Mouse (Mus musculus) lung, adult 2 months (tissue): ENCODE results near the gene Fam184b. TPM values are rescaled to one million over a fixed set of nuclear protein-coding genes. Genes with fewer than 3 reads are reported as not detected.

ENCODE experiments used
- DNase-seq: peaks from one replicate; pipeline ENCODE4 v3.0.0; 2022
- H3K4me1 ChIP-seq: fragments of 200-500 bp; 2 replicates; pipeline ENCODE4 v1.6.1; 2011; ENCODE audit warnings: low read length; ENCODE audit not compliant: control insufficient read depth, insufficient read depth
- H3K4me3 ChIP-seq: fragments of 200-500 bp; replicated peaks from 2 replicates; pipeline ENCODE3; 2011; ENCODE audit warnings: low read depth, mild to moderate bottlenecking, control low read depth, low read length; ENCODE audit errors: extremely low read depth
- CTCF ChIP-seq: fragments of 200-500 bp; IDR thresholded peaks from 2 replicates; pipeline ENCODE4 v1.5.1; 2011; ENCODE audit warnings: mild to moderate bottlenecking, low read length, control low read depth; ENCODE audit not compliant: insufficient read depth
- POLR2A ChIP-seq: fragments of 200-500 bp; IDR thresholded peaks from 2 replicates; pipeline ENCODE4 v1.6.1; 2011; ENCODE audit warnings: low read depth, mild to moderate bottlenecking, control low read depth, low read length, borderline replicate concordance; ENCODE audit errors: extremely low read depth
- WGBS: fragments of 180-500 bp; shearing (Covaris S2); methylation state at CpG from one replicate; pipeline ENCODE4 v1.1.7; 2018; 5-methylcytosine and 5-hydroxymethylcytosine counted together
- polyA plus RNA-seq: library from polyadenylated mRNA; depleted of rRNA; stranded (reverse); fragments of >200 nt; gene quantifications from 2 replicates; pipeline ENCODE4 v1.2.3, GENCODE M21; 2012; rRNA removed

The Fam184b gene
- polyA plus RNA-seq, 1 experiment, result 0.04 TPM

DNA sequence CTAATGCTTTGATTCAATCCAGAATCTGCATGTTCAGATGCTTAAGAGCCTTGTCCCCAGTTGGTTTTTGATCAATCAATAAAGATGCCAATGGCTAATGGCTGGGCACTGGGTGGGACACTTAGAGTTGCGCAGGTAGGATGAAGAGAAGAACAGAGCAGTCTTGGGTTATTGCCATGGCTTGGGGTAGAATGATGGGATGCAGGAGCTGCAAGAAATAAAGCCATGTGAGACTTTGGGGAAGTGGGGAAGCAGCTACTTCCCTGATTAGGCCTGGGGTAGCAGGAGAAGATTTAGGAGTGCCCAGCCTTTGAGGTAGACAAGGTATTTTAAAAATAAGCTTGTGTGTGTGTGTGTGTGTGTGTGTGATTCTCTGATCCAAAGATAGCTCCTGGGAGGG, 159.3 kb downstream of the Fam184b start:
- 90% methylated on average over 1 of the region's 1 CpGs for WGBS

More for the DNA sequence above, 159.3 kb downstream of the Fam184b start:
- H3K4me3 ChIP-seq, result no peak overlapping the region
- no peak for TF ChIP-seq CTCF
- TF ChIP-seq POLR2A, result no peak
- no peaks in the 10 kb centered on the region; the same call in 1 of the 2 replicates for H3K4me1 ChIP-seq
- DNase-seq, result no peak

Other genes with a start within 250 kb of the Fam184b start
- 54.9 and 57.6 TPM in 2 replicates for gene Qdpr, start 189.4 kb downstream of the Fam184b start, polyA plus RNA-seq
- not detected in 2 replicates for gene Clrn2, start 185.9 kb downstream of the Fam184b start, polyA plus RNA-seq
- gene Lap3, start 146.2 kb downstream of the Fam184b start, polyA plus RNA-seq, result 9.9 and 14.7 TPM in 2 replicates
- gene Med28, start 119.4 kb downstream of the Fam184b start, polyA plus RNA-seq, result 96.6 and 99.9 TPM in 2 replicates
- gene Ncapg, start 30.3 kb upstream of the Fam184b start, polyA plus RNA-seq, result 0.10 and 0.32 TPM in 2 replicates
- 1.4 and 3.2 TPM in 2 replicates for gene Lcorl, start 218.0 kb upstream of the Fam184b start, polyA plus RNA-seq